Mouse (Mus musculus) CH12.LX (cell line): Measurements from ENCODE around the gene Ddx59.

Source experiments
- BHLHE40 ChIP-seq: IDR thresholded peaks from 2 replicates; pipeline ENCODE4 v1.6.1; 2011; ENCODE audit warnings: mild to moderate bottlenecking, low read depth, low read length, improper control_type of control experiment
- CTCF ChIP-seq, 2 experiments: IDR thresholded peaks in 1 of 2; conservative IDR thresholded peaks in 1 of 2; 2 replicates each; pipeline ENCODE4 v1.5.1; 2011 to 2012; ENCODE audit warnings: low read depth in 2 of 2, low read length in 2 of 2, improper control_type of control experiment in 1 of 2, inconsistent platforms in 1 of 2, mild to moderate bottlenecking in 1 of 2, moderate library complexity in 1 of 2
- EP300 ChIP-seq: IDR thresholded peaks from 2 replicates; pipeline ENCODE4 v1.6.1; 2011; ENCODE audit warnings: low read length, improper control_type of control experiment
- ETS1 ChIP-seq: conservative IDR thresholded peaks from 2 replicates; pipeline ENCODE4 v1.6.1; 2012; ENCODE audit warnings: low read depth, mild to moderate bottlenecking, inconsistent platforms, low read length, improper control_type of control experiment, moderate library complexity
- MAZ ChIP-seq: IDR thresholded peaks from 2 replicates; pipeline ENCODE4 v1.6.1; 2012; ENCODE audit warnings: low read depth, mild to moderate bottlenecking, inconsistent platforms, low read length, improper control_type of control experiment, moderate library complexity
- NRF1 ChIP-seq: IDR thresholded peaks from 2 replicates; pipeline ENCODE4 v1.6.1; 2014; ENCODE audit warnings: low read depth, mild to moderate bottlenecking, inconsistent platforms, low read length, improper control_type of control experiment, moderate library complexity
- SIN3A ChIP-seq: IDR thresholded peaks from 2 replicates; pipeline ENCODE4 v1.6.1; 2012; ENCODE audit warnings: low read length, improper control_type of control experiment, inconsistent platforms
- USF2 ChIP-seq: conservative IDR thresholded peaks from 2 replicates; pipeline ENCODE4 v1.6.1; 2011; ENCODE audit warnings: low read depth, low read length, improper control_type of control experiment
- ZKSCAN1 ChIP-seq: IDR thresholded peaks from 2 replicates; pipeline ENCODE4 v1.6.1; 2012; ENCODE audit warnings: low read depth, inconsistent platforms, low read length, improper control_type of control experiment, borderline replicate concordance

GRCm38 (mm10) chr1:136450206-136450605, 35.1 kb downstream of the Ddx59 start:
- no peak for TF ChIP-seq CTCF (conservative IDR thresholded peaks at IDR 0.05 in 1 of 2, IDR thresholded peaks at IDR 0.05 in 1 of 2; ENCODE audit: low read depth in 2 of 2, low read length in 2 of 2)
- TF ChIP-seq USF2 = no peak
- no peak for TF ChIP-seq ZKSCAN1
- TF ChIP-seq MAZ = no peak
- TF ChIP-seq SIN3A = no peak
- TF ChIP-seq EP300 = no peak
- no peak for TF ChIP-seq ETS1
- TF ChIP-seq BHLHE40 = no peak
- no peak for TF ChIP-seq NRF1
